Mouse (Mus musculus) spleen, postnatal 4 days (tissue): ENCODE data around the gene Olfr1353.
"Not testable (repeated sequence)": the region's sequence is repeated elsewhere in the genome, so short reads cannot be mapped to it uniquely, and the experiment has no call there.

Experiments
- DNase-seq, 2 experiments: peaks; one replicate each; pipeline ENCODE4 v3.0.0; 2022; ENCODE audit warnings: low spot score in 2 of 2

Olfr1353 gene

GRCm38 (mm10) chr10:78963009-78963408 is at the start of gene Olfr1353:
TSS of gene Olfr1353 (plus strand) at chr10:78963309.
- not testable (repeated sequence) for DNase-seq

DNA sequence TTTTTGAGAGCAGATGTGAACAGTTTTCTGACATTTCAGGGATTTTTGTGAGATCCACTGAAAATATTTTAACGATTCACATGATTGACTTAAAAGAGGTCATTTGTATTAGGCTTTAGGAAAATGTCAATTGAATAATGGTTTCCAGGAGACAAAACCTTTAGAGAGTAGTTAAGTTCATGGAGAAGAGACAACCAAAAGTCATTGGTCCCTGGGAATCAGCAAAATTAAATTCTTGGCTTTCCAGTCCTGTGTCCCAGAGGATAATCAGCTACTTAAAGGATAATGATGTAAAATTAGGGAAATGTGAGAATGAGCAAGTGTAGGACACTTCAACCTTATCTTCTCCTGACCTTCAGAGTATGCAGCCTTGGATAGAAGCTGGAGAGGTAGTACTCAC is 12.8 kb upstream of the Olfr1353 start, which contains the start of gene Olfr8:
Olfr8 (plus strand) TSS at position 301 of the 400 bp plus-strand sequence.
- not testable (repeated sequence) for DNase-seq

GRCm38 (mm10) chr10:78980750-78981149 is 17.6 kb downstream of the Olfr1353 start, which contains the start of gene Olfr1352:
TSS of gene Olfr1352 (plus strand) at chr10:78981050.
- DNase-seq = no peak

- no peak for DNase-seq
These were observed 49.1 kb downstream of the Olfr1353 start, which contains the start of gene Olfr1351 for GRCm38 (mm10) chr10:79012172-79012571. TSS of gene Olfr1351 (plus strand) at chr10:79012472.
